Mouse (Mus musculus) thymus, adult 2 months (tissue): ENCODE measurements around the gene Ccdc146.

Experiments
- CTCF ChIP-seq: fragments of 200-500 bp; IDR thresholded peaks from 2 replicates; pipeline ENCODE4 v1.5.1; 2012; ENCODE audit warnings: mild to moderate bottlenecking, control low read depth, low read length, moderate library complexity, borderline replicate concordance; ENCODE audit not compliant: control insufficient read depth, poor library complexity, insufficient read depth; ENCODE audit errors: extremely low read depth
- POLR2A ChIP-seq: fragments of 200-500 bp; IDR thresholded peaks from 2 replicates; pipeline ENCODE4 v1.6.1; 2012; ENCODE audit warnings: mild to moderate bottlenecking, low read length, control low read depth, moderate library complexity; ENCODE audit not compliant: control insufficient read depth, poor library complexity, insufficient read depth; ENCODE audit errors: extremely low read depth

DNA sequence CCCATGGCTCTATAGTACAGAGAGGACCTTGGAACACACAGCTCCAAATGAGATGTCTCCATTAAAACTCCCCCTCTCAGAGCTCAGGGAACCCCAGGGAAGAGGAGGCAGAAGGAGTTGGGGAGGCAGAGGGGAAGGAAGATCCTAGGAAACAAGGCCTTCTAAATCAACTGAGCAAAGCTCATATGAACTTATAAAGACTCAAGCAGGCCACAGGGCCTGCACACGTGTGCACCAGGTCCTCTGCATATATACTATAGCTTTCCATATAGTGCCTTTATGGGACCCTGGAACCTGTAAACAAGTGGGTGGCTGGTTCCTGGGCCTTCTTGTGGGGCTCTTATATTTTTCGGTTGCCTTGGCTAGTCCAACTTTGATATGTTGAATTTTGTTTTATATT, 29.9 kb downstream of the Ccdc146 start:
- TF ChIP-seq POLR2A (no peak), CTCF (no peak)
